Mouse (Mus musculus) thymus, adult 2 months (tissue): ENCODE data around the gene Ptgis.

Experiments used
- CTCF ChIP-seq: fragments of 200-500 bp; IDR thresholded peaks from 2 replicates; pipeline ENCODE4 v1.5.1; 2012; ENCODE audit warnings: mild to moderate bottlenecking, control low read depth, low read length, moderate library complexity, borderline replicate concordance; ENCODE audit not compliant: control insufficient read depth, poor library complexity, insufficient read depth; ENCODE audit errors: extremely low read depth
- POLR2A ChIP-seq: fragments of 200-500 bp; IDR thresholded peaks from 2 replicates; pipeline ENCODE4 v1.6.1; 2012; ENCODE audit warnings: mild to moderate bottlenecking, low read length, control low read depth, moderate library complexity; ENCODE audit not compliant: control insufficient read depth, poor library complexity, insufficient read depth; ENCODE audit errors: extremely low read depth

- TF ChIP-seq POLR2A (no peak), CTCF (no peak)
These were observed 26.7 kb downstream of the Ptgis start for GRCm38 (mm10) chr2:167213666-167214065.
